Mouse (Mus musculus): ENCODE measurements around the gene Slc25a26.

DNA sequence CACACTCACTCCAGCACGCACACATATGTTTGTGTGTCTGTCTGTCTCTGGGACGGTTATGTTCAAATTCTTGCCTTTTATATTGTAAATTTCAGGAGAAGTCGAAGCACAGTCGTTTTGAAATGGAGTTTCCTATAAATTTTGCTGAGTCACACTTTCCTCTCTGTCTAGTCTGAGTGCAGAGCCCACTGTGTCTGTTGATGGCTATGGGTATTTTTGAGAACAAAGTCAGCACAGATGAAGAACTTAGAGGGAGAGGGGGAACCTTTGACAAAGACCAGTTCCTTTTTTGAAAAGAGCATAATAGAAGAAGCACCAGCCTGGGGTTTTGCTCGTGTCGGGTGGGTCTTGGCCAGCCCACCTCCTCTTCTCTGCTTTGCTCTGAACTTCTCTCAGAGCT, 9.1 kb downstream of the Slc25a26 start:
- TF ChIP-seq POLR2A (IDR thresholded peaks at IDR 0.05; ENCODE audit: insufficient read depth, low read length) (no peak), CTCF (IDR thresholded peaks at IDR 0.05; ENCODE audit: low read depth, low read length) (no peak)

Measured in ES-Bruce4 (cell line).